Mouse (Mus musculus): ENCODE results near the gene Prickle1.

DNA sequence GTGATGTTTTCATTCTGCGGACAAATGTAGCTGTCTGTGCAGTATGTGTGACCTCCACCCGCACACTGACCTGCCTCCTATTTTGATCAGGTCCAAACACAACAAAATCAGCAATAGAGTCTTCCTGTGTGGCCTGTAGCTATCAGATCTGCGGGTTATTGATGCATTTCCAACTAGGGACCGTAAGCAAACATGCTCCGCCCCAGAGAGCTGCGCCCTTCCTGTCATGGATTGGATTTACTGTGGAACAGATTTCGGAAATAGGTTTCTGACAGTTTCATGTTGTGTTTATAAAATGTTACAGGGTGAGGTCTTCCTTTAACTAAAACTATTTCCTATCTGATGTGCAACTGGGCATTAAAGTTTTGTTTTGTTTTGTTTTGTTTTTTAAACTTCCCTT, 109.6 kb downstream of the Prickle1 start:
- TF ChIP-seq CTCF (IDR thresholded peaks at IDR 0.05; ENCODE audit: low read depth) = no peak
- no peak for TF ChIP-seq EP300 (IDR thresholded peaks at IDR 0.05; ENCODE audit: low read depth)
